Mouse (Mus musculus) hindbrain, embryonic 11.5 days (tissue): Measurements from ENCODE around the gene Rapgef2. TPM values are rescaled to one million over a fixed set of nuclear protein-coding genes. Genes with fewer than 3 reads are reported as not detected.

Experiments used
- ATAC-seq: fragments of 200-750 bp; cut with Nextera tagmentation; 2 replicates; pipeline ENCODE4 v1.8.0; 2017; ENCODE audit warnings: mild to moderate bottlenecking, moderate TSS enrichment, moderate library complexity; ENCODE audit not compliant: low FRiP score
- DNase-seq: peaks from one replicate; pipeline ENCODE4 v3.0.0-alpha.2; 2015; ENCODE audit warnings: low spot score
- H3K27ac ChIP-seq: fragments of 300-500 bp; sonication (generic); 2 replicates; pipeline ENCODE4 v1.5.1; 2014; ENCODE audit warnings: mild to moderate bottlenecking, low read depth, low read length
- H3K27me3 ChIP-seq: fragments of 300-500 bp; sonication (generic); 2 replicates; pipeline ENCODE4 v1.6.1; 2014; ENCODE audit warnings: mild to moderate bottlenecking, low read length, moderate library complexity, mixed read lengths; ENCODE audit not compliant: control insufficient read depth, insufficient read depth
- H3K36me3 ChIP-seq: fragments of 300-500 bp; sonication (generic); 2 replicates; pipeline ENCODE4 v1.6.1; 2014; ENCODE audit warnings: mild to moderate bottlenecking, low read length, moderate library complexity, mixed read lengths; ENCODE audit not compliant: control insufficient read depth, insufficient read depth
- H3K4me1 ChIP-seq: fragments of 300-500 bp; sonication (generic); replicated peaks from 2 replicates; pipeline ENCODE4 v1.6.1; 2014; ENCODE audit warnings: low read length, mixed read lengths; ENCODE audit not compliant: control insufficient read depth, insufficient read depth
- H3K4me2 ChIP-seq: fragments of 300-500 bp; sonication (generic); replicated peaks from 2 replicates; pipeline ENCODE4 v1.6.1; 2014; ENCODE audit warnings: mild to moderate bottlenecking, low read depth, low read length
- H3K4me3 ChIP-seq: fragments of 300-500 bp; sonication (generic); 2 replicates; pipeline ENCODE4 v1.5.1; 2014; ENCODE audit warnings: low read depth, low read length
- H3K9ac ChIP-seq: fragments of 300-500 bp; sonication (generic); 2 replicates; pipeline ENCODE4 v1.6.1; 2014; ENCODE audit warnings: low read depth, low read length
- H3K9me3 ChIP-seq: fragments of 300-500 bp; sonication (generic); 2 replicates; pipeline ENCODE4 v1.6.1; 2016; ENCODE audit warnings: low read length; ENCODE audit not compliant: control insufficient read depth
- WGBS: fragments of 180-500 bp; shearing (Covaris S2); extraction: QIAGEN DNeasy Blood & Tissue Kit; methylation state at CpG from one replicate; pipeline ENCODE4 v1.1.7; 2014; 5-methylcytosine and 5-hydroxymethylcytosine counted together
- polyA plus RNA-seq: library from polyadenylated mRNA; unstranded; fragments of >200 nt; fragmentation: Nextera tagmentation; extraction: Ambion mirVana; gene quantifications from 2 replicates; pipeline ENCODE4 v1.2.1, GENCODE M21; 2014

The Rapgef2 gene
- polyA plus RNA-seq, 1 experiment from 2014 or later = 8.1 TPM

- Histone ChIP-seq H3K27ac (no peak overlapping the region), H3K4me2 (no peak overlapping the region), H3K9ac (no peak overlapping the region), H3K36me3 (no peaks in the 10 kb centered on the region), H3K4me1 (no peaks in the 10 kb centered on the region), H3K4me3 (no peak overlapping the region), H3K27me3 (no peaks in the 10 kb centered on the region), H3K9me3 (no peaks in the 10 kb centered on the region)
- no peak for ATAC-seq
- 78% methylated on average over 12 of the region's 12 CpGs for WGBS
- DNase-seq = no peak
These were observed 15.2 kb downstream of the Rapgef2 start for GRCm38 (mm10) chr3:79270980-79271555.

GRCm38 (mm10) chr3:79269872-79270271 is 16.4 kb downstream of the Rapgef2 start:
- H3K27ac ChIP-seq = no peak overlapping the region
- no peaks in the 10 kb centered on the region for H3K4me1 ChIP-seq
- no peaks in the 10 kb centered on the region for H3K9me3 ChIP-seq
- H3K27me3 ChIP-seq = no peaks in the 10 kb centered on the region
- no peaks in the 10 kb centered on the region for H3K36me3 ChIP-seq
- ATAC-seq (no peak), DNase-seq (no peak)
- no peak overlapping the region for H3K4me2 ChIP-seq
- no peak overlapping the region for H3K9ac ChIP-seq
- H3K4me3 ChIP-seq = no peak overlapping the region
- 89% methylated on average over 8 of the region's 8 CpGs for WGBS

- H3K9ac ChIP-seq = no peak overlapping the region
- no peak overlapping the region for H3K27ac ChIP-seq
- no peak for ATAC-seq
- 88% methylated on average over 6 of the region's 6 CpGs for WGBS
- no peaks in the 10 kb centered on the region for H3K9me3 ChIP-seq
- H3K27me3 ChIP-seq = no peaks in the 10 kb centered on the region
- H3K36me3 ChIP-seq = no peaks in the 10 kb centered on the region
- H3K4me3 ChIP-seq = no peak overlapping the region
- no peak overlapping the region for H3K4me2 ChIP-seq
- H3K4me1 ChIP-seq = no peaks in the 10 kb centered on the region
- DNase-seq = no peak
These were observed 19.3 kb downstream of the Rapgef2 start for GRCm38 (mm10) chr3:79266976-79267375.

GRCm38 (mm10) chr3:79261816-79262316 is 24.5 kb downstream of the Rapgef2 start:
- ATAC-seq (no peak), DNase-seq (no peak)
- H3K4me3 ChIP-seq = no peak overlapping the region
- no peak overlapping the region for H3K9ac ChIP-seq
- H3K36me3 ChIP-seq = no peaks in the 10 kb centered on the region
- no peaks in the 10 kb centered on the region for H3K4me1 ChIP-seq
- H3K27me3 ChIP-seq = no peaks in the 10 kb centered on the region
- no peak overlapping the region for H3K4me2 ChIP-seq
- H3K27ac ChIP-seq = no peak overlapping the region
- no peaks in the 10 kb centered on the region for H3K9me3 ChIP-seq
- WGBS = 75% methylated on average over 6 of the region's 6 CpGs

- no peaks in the 10 kb centered on the region; the same call in 1 of the 2 replicates for H3K4me1 ChIP-seq
- DNase-seq (no peak), ATAC-seq (no peak)
- H3K9ac ChIP-seq = no peak overlapping the region
- no peaks in the 10 kb centered on the region for H3K9me3 ChIP-seq
- H3K36me3 ChIP-seq = no peaks in the 10 kb centered on the region
- H3K4me2 ChIP-seq = no peak overlapping the region
- H3K27me3 ChIP-seq = no peaks in the 10 kb centered on the region
- 94% methylated on average over 3 of the region's 3 CpGs for WGBS
- H3K27ac ChIP-seq = no peak overlapping the region
- H3K4me3 ChIP-seq = no peak overlapping the region
These were observed 32.3 kb downstream of the Rapgef2 start for GRCm38 (mm10) chr3:79254023-79254422.

GRCm38 (mm10) chr3:79253416-79253815 is 32.9 kb downstream of the Rapgef2 start:
- H3K27me3 ChIP-seq = no peaks in the 10 kb centered on the region
- DNase-seq (no peak), ATAC-seq (no peak)
- WGBS = 76% methylated on average over 9 of the region's 9 CpGs
- no peak overlapping the region for H3K9ac ChIP-seq
- H3K4me2 ChIP-seq = no peak overlapping the region
- H3K27ac ChIP-seq = no peak overlapping the region
- H3K4me1 ChIP-seq = no peaks in the 10 kb centered on the region; the same call in 1 of the 2 replicates
- no peaks in the 10 kb centered on the region for H3K36me3 ChIP-seq
- H3K4me3 ChIP-seq = no peak overlapping the region
- no peaks in the 10 kb centered on the region for H3K9me3 ChIP-seq

- ATAC-seq (no peak), DNase-seq (no peak)
- Histone ChIP-seq H3K4me3 (no peak overlapping the region), H3K4me1 (no peaks in the 10 kb centered on the region; the same call in 1 of the 2 replicates), H3K27me3 (no peaks in the 10 kb centered on the region), H3K9ac (no peak overlapping the region), H3K27ac (no peak overlapping the region), H3K9me3 (no peaks in the 10 kb centered on the region), H3K36me3 (no peaks in the 10 kb centered on the region), H3K4me2 (no peak overlapping the region)
- WGBS = 68% methylated on average over 5 of the region's 5 CpGs
These were observed 33.4 kb downstream of the Rapgef2 start for GRCm38 (mm10) chr3:79252921-79253394.

GRCm38 (mm10) chr3:79249955-79250354 is 36.4 kb downstream of the Rapgef2 start:
- no peak overlapping the region for H3K27ac ChIP-seq
- no peak overlapping the region for H3K9ac ChIP-seq
- ATAC-seq (no peak), DNase-seq (no peak)
- WGBS = 85% methylated on average over 1 of the region's 1 CpGs
- H3K4me2 ChIP-seq = no peak overlapping the region
- no peak overlapping the region for H3K4me3 ChIP-seq
- H3K4me1 ChIP-seq = no peaks in the 10 kb centered on the region; the same call in 1 of the 2 replicates
- H3K27me3 ChIP-seq = no peaks in the 10 kb centered on the region
- H3K9me3 ChIP-seq = no peaks in the 10 kb centered on the region
- no peaks in the 10 kb centered on the region for H3K36me3 ChIP-seq

- no peak overlapping the region for H3K27ac ChIP-seq
- H3K4me3 ChIP-seq = no peak overlapping the region
- H3K27me3 ChIP-seq = no peaks in the 10 kb centered on the region
- WGBS = 92% methylated on average over 5 of the region's 5 CpGs
- no peak overlapping the region for H3K4me2 ChIP-seq
- no peak overlapping the region for H3K9ac ChIP-seq
- no peaks in the 10 kb centered on the region for H3K36me3 ChIP-seq
- no peaks in the 10 kb centered on the region for H3K9me3 ChIP-seq
- H3K4me1 ChIP-seq = no peaks in the 10 kb centered on the region; the same call in 1 of the 2 replicates
- DNase-seq (no peak), ATAC-seq (no peak)
These were observed 37.6 kb downstream of the Rapgef2 start for GRCm38 (mm10) chr3:79248659-79249235.
